Mouse (Mus musculus) lung, adult 2 months (tissue): Measurements from ENCODE around the gene Sesn2.

Source experiments
- CTCF ChIP-seq: fragments of 200-500 bp; IDR thresholded peaks from 2 replicates; pipeline ENCODE4 v1.5.1; 2011; ENCODE audit warnings: mild to moderate bottlenecking, low read length, control low read depth; ENCODE audit not compliant: insufficient read depth
- POLR2A ChIP-seq: fragments of 200-500 bp; IDR thresholded peaks from 2 replicates; pipeline ENCODE4 v1.6.1; 2011; ENCODE audit warnings: low read depth, mild to moderate bottlenecking, control low read depth, low read length, borderline replicate concordance; ENCODE audit errors: extremely low read depth

DNA sequence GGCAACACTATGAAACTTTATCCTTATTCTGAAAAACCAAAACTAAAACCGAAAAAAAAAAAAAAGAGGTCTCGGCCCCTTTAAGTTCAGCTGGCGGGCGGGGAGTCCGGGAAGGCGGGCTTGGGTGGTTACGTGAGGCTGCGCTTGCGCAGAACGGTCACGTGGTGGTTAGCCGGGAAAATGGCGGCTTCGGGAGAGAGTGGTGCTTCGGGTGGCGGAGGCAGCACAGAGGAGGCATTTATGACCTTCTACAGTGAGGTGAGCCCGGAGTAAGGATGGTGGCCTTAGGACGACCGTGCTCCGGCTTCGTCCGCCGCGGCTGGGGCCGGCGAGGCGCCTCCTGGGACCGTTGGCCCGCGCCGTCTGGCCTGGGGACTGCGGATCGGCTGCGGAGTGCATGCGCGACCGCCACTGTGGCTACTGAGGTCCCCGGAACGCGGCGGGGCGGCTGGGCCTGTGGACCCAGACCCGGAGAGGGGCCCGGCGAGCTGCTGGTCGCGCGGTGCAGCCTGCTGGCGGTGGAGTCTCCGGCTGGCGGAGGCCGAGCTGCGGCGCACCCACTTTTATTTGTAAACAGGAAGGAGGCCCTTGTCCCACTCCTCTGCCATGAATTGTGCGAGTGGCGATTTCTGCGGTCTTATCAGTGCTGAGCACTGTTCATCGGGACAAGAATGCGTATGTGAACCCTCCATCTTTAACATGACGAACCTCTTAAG is 25.3 kb upstream of the Sesn2 start, which contains the start of gene Dnajc8:
- peak; percentile 91; the same call in 1 of the 2 replicates for TF ChIP-seq POLR2A
- no peak for TF ChIP-seq CTCF
